ENCODE assay signal across 14 mouse cellular contexts in genomic region chr15:12626930-12627329, GRCm38 (mm10).
"Had no signal": no experiment of that assay in that cellular context is flagged by ENCODE, and none has a peak within 500 bp of the region (broad histone marks: within the 10 kb centered on the region; RNA-seq: fewer than 3 reads in every experiment).

No protein-coding gene starts in this region.

- DNase-seq: lung, adult 18-20 months; lung, embryonic 14.5 days; lung, postnatal 10 days; lung, postnatal 4 days; retina, postnatal 1 day; right cerebral cortex, adult 18-20 months; right cerebral cortex, postnatal 25 days; right cerebral cortex, postnatal 4 days; spleen, adult 18-20 months; thymus, adult 18-20 months; thymus, postnatal 14 days; thymus, postnatal 36 days had no signal

- ATAC-seq: midbrain, embryonic 13.5 days; midbrain, embryonic 15.5 days had no signal
